Mouse (Mus musculus): ENCODE measurements at regions not wholly inside any gene's neighbourhood (a gene's known extent, or its start where the extent isn't known, plus 50 kb on each side); places are given as distances from the start of the nearest gene placed in this dataset.

- DNase-seq = peak; percentile 6 to 22
Measured at GRCm38 (mm10) chr3:147181501-147182365, 329.6 kb downstream of the Ttll7 start.

GRCm38 (mm10) chr3:147182366-147182875 lies 330.3 kb downstream of the Ttll7 start:
- peak in 1 of 2 experiments; percentile 23 for DNase-seq

- DNase-seq = no peak
Measured at GRCm38 (mm10) chr3:147183656-147184290, 331.6 kb downstream of the Ttll7 start.

- no peak for DNase-seq
Measured at GRCm38 (mm10) chr3:147189737-147190136, 337.6 kb downstream of the Ttll7 start.

GRCm38 (mm10) chr3:147196626-147197025 lies 344.5 kb downstream of the Ttll7 start:
- no peak for DNase-seq

- no peak for DNase-seq
Measured at GRCm38 (mm10) chr3:147197215-147197614, 345.0 kb downstream of the Ttll7 start.

- no peak for DNase-seq
Measured at GRCm38 (mm10) chr3:147211127-147211940, 359.2 kb downstream of the Ttll7 start.

GRCm38 (mm10) chr3:147228663-147229062 lies 376.5 kb downstream of the Ttll7 start:
- DNase-seq = peak; percentile 63 to 69

GRCm38 (mm10) chr3:147230594-147230993 lies 378.4 kb downstream of the Ttll7 start:
- DNase-seq = no peak

- no peak for DNase-seq
Measured at GRCm38 (mm10) chr3:147238398-147238797, 386.2 kb downstream of the Ttll7 start.

GRCm38 (mm10) chr3:147240651-147241050 lies 388.5 kb downstream of the Ttll7 start:
- DNase-seq = peak in 1 of 2 experiments; percentile 27

GRCm38 (mm10) chr3:147244911-147245430 lies 392.8 kb downstream of the Ttll7 start:
- no peak for DNase-seq

GRCm38 (mm10) chr3:147246141-147246540 lies 394.0 kb downstream of the Ttll7 start:
- DNase-seq = no peak

GRCm38 (mm10) chr3:147249466-147249865 lies 397.3 kb downstream of the Ttll7 start:
- DNase-seq = no peak

GRCm38 (mm10) chr3:147249906-147250305 lies 397.7 kb downstream of the Ttll7 start:
- no peak for DNase-seq

- no peak for DNase-seq
Measured at GRCm38 (mm10) chr3:147252226-147252788, 400.1 kb downstream of the Ttll7 start.

GRCm38 (mm10) chr3:147252812-147253211 lies 400.6 kb downstream of the Ttll7 start:
- no peak for DNase-seq

GRCm38 (mm10) chr3:147254454-147254853 lies 402.3 kb downstream of the Ttll7 start:
- no peak for DNase-seq

GRCm38 (mm10) chr3:147260958-147261595 lies 408.9 kb downstream of the Ttll7 start:
- peak in 1 of 2 experiments; percentile 23 for DNase-seq

- DNase-seq = no peak
Measured at GRCm38 (mm10) chr3:147266556-147266955, 414.4 kb downstream of the Ttll7 start.

- no peak for DNase-seq
Measured at GRCm38 (mm10) chr3:147273446-147273845, 421.3 kb downstream of the Ttll7 start.

- DNase-seq = no peak
Measured at GRCm38 (mm10) chr3:147278602-147279001, 426.4 kb downstream of the Ttll7 start.
